Mouse (Mus musculus): Measurements from ENCODE around the gene Madd.

- TF ChIP-seq CTCF (IDR thresholded peaks at IDR 0.05; ENCODE audit: control insufficient read depth, insufficient read depth, low read length) (no peak), POLR2A (IDR thresholded peaks at IDR 0.05; ENCODE audit: borderline replicate concordance, control insufficient read depth, low read depth, low read length) (no peak)
These were observed 66.8 kb downstream of the Madd start for GRCm38 (mm10) chr2:91116842-91117241.

Data from bone marrow, adult 2 months (tissue).